Mouse (Mus musculus): Measurements from ENCODE around the gene 4930548H24Rik.
"Not testable (repeated sequence)": the region's sequence is repeated elsewhere in the genome, so short reads cannot be mapped to it uniquely, and the experiment has no call there.

Gene 4930548H24Rik

DNA sequence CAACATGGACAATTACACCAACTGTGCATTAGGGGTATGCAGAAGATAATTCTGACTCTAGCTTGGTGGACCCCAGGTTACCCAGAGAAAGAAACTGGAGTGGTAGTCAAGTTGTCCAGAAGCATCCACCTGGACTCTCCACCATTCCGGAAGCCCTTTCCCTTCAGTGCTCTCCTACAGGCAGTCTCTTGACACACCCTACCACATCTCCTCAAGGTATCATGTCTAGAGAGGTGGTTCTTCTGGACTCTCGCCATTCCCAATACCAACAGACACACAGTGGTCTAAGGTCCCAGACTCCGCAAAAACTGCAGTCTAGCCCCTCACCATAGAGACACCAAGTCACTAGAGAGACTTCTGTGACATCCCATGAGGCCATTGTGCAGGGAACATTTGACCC is at the start of gene 4930548H24Rik:
Gene 4930548H24Rik, plus strand, starts transcription at position 301 of the 400 bp plus-strand sequence.
- no peak for DNase-seq

DNA sequence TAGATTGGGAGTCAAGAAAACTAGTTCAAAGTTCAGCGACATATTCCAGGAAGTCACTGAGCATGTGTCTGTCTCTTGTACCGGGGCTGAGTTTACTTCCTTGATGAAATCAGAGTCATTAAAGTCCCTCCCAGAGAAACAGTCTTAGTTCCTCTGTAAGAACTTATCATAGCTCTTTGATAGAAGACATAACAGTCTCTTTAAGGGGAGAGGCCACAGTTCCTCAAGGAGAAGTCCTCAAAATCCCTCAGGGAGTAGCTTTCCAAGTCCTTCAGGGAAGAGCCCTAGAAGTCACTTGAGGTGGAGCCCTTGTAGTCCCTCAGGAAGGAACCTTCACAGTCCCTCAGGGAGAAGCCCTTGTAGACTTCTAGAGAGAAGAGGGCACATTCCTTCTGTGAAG is 34.2 kb upstream of the 4930548H24Rik start:
- DNase-seq, result peak in 1 of 2 experiments; percentile 29

DNA sequence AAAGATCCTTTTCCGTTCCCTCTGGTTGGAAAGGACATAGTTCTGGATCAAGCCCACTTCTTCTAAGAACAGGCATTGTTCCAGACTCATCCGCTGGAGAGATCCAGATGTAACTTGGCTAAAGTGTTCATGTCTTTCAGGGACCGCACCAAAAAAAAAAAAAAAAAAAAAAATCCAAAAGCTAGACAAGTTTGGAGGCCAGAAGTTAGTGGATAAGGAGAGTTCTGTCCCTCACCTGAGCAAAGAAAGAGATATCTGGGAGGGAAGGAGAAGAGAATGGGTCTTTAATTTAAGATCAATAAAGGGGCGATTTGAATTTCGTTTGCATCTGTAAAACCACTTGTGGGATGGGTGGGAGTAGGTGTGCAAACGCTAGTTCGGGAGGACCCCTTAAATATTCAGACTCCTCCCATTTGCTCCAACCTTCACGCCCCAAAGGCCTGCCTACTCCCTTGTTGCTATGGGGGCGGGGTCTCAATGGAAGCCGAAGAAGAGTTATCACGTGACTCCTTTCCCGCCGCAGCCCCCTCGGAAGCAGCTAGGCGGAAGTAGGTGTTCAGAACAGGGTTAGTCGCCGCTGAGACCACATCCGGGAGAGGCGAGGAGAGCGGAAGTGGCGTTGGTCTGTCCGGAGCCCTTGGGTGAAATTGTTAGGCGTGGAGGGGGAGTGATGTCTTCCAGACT is 33.5 kb upstream of the 4930548H24Rik start, which contains the start of gene Zfp512:
Gene Zfp512, plus strand, starts transcription at position 554 of the 684 bp plus-strand sequence.
- peak; percentile 95 to 97 for DNase-seq

DNA sequence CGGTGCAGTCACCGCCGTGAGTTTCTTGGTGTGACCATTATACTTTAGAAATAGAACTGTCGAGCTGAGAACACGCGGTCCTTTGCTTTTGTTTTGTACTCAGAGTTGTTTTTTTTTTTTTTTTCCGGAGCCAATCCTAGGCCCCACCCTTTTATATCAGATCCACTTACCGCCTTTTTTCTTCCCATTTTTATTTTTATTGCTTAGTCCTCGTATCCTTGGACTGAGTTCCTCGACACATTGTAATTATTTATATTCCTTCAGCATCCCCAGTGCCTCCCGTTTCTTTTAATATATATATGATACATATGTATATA is 33.0 kb upstream of the 4930548H24Rik start:
- no peak for DNase-seq

DNA sequence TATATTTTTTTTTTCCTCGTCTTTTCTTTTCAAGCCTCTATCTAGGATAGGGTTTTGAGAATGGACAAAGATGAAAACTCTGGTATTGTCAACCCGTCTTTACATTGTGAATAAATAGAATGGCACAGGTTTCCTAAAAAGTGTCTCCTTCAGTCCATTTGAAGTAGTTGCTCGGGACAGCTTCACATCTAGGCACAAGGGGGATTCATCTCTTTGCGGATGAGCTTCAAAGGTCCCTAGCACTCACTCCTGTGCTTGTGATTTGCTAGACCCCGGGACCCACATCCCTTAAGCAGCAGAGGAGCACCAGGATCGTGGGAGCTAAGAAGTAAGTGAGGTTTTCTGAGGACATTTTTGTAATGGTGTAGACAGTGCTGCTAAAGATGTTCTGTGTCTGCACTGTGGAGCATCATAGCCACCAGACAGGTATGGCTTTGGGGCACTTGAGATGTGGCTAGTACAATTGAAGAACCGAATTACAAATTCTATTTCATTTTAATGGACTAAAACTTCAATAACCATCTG is 32.6 kb upstream of the 4930548H24Rik start:
- DNase-seq, result no peak

DNA sequence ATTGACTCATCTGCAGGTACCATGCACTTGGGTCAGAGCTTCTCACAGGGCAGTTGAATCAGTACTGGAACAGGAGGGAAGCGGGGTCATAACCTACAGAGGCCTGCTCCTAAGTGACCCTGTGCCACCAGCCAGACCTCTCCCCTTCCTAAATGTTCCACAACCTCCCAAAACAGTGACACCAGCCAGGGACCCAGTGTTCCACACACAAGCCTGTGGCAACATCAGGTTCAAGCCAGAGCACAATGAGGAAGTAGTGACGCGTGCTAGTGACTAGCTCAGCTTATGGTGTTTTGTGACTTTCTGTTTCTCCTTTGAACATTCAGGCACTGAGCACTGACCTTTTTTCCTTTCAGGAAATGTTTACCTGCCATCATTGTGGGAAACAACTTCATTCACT is 17.7 kb upstream of the 4930548H24Rik start:
- peak in 1 of 2 experiments; percentile 13 for DNase-seq

DNA sequence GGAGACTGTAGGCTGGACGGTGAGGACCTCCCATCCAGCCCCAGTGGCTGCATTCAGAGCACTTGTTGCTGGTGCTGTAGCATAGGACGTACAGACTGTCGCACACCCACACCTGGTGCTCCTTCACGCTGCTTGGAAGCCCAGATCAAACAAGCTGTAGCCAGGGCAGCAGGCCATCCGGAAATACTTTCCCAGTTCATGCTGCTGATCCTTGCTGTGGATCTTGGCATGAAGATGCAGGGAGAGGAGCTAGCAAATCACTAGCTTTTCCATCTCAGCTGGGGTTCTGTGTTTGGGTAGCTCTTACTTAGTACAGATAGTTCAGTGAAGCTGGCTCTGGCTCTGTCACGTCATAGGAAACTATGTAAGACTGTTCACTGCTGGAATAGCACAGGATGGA is 15.8 kb upstream of the 4930548H24Rik start:
- no peak for DNase-seq

DNA sequence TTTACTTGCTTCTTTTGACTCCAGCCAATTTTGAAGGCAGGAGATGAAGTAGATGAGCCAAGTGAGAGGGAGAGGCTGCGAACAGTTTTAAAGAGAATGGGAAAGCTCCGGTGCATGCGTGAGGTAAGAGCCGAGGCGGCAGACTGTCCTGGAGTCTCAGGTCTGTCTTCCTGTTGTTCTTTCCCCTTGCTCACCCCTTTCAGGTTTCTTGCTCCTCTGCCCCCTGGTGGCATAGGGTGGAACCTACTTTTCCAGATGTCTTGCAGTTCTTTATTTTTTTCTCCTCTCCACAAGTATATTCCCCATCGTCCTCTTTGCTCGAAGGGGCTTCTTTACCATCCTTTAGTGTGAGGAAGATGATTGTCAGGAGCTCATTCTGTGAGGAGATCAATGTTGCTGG is 15.2 kb upstream of the 4930548H24Rik start:
- DNase-seq, result peak; percentile 32 to 69

DNA sequence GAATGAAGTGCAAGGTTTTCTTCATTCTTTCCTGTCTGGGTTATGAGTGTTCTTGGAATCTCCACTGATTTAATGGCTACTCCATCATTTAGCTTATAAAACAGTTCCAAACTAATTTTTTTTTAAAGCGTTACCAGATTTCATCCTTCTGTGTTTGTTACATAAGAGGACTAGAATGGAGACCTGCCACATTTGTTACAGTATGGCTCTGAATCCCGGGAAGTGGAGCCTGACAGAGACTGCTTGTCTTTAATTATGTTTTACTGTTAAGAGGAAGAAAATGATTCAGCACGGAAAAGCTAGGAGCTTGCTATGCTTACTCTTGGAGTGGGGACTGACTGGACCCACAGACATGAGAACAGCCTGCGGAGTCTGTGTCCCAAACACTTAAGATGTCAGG is 5.0 kb upstream of the 4930548H24Rik start:
- DNase-seq, result no peak

DNA sequence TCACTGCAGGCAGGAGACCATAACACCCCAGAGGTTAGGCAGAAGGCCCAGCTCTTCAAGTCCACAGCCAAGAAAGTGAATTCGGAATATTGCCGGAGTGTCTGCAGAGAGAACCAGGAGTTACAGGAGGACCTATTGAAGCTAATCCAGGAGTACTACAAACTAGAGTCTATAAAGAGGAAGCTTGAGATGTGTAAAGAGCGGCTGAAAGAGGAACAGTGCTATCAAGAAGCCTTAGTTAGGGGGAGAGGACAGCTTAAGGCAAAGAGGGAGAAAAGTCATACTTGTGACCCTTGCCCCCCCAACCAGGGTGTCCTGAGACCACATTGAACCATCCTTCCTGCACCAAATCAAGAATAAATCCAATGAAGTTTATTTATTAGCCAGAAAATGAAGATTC is 2.3 kb downstream of the 4930548H24Rik start:
- no peak for DNase-seq

DNA sequence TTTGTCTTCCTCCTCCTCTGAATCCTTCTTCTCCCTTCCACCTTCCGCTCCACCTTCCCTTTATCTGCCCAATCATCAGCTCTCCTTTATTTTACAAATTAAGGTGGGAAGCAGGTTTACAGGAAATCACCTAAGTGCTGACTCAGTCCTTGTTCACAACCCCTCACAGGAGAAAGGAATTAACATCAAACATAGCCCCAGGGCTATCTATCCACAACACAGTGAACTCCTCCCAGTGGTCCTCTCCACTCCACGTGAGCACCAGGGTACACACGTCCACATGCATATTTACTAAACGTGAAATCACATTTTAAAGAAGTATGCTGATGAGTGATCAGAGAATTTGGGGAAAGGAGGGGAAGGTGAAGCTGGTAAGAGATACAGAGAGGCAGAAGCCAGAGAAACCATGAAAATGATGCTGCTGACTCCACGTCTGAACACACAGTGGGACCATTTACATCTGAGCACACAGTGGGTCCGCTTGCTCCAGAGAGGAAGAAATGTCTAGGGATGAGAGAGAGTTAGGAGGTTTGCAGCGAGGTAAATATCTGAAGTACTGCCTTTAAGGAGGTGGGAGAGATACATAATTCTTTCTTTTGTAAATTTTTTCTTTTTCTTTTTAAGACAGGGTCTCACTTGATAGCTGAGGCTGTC is 3.7 kb downstream of the 4930548H24Rik start:
- DNase-seq, result no peak

DNA sequence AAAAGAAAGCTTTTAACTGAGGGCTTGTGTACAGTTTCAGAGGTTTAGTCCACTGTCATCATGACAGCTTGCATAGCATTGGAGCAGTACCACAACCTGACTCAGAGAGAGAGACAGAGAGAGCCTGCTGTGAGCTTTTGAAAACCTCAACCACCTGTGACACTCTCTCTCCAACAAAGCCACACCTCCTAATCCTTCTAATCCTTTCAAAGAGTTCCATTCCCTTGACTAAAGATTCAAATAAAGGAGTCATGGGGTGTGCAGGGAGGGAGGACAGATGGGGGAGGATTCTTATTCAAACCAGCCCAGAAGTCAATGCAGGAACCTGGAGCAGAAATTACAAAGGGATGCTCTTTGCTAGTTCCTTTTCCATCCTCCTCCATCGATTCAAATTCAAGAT is 6.5 kb downstream of the 4930548H24Rik start:
- DNase-seq, result no peak

DNA sequence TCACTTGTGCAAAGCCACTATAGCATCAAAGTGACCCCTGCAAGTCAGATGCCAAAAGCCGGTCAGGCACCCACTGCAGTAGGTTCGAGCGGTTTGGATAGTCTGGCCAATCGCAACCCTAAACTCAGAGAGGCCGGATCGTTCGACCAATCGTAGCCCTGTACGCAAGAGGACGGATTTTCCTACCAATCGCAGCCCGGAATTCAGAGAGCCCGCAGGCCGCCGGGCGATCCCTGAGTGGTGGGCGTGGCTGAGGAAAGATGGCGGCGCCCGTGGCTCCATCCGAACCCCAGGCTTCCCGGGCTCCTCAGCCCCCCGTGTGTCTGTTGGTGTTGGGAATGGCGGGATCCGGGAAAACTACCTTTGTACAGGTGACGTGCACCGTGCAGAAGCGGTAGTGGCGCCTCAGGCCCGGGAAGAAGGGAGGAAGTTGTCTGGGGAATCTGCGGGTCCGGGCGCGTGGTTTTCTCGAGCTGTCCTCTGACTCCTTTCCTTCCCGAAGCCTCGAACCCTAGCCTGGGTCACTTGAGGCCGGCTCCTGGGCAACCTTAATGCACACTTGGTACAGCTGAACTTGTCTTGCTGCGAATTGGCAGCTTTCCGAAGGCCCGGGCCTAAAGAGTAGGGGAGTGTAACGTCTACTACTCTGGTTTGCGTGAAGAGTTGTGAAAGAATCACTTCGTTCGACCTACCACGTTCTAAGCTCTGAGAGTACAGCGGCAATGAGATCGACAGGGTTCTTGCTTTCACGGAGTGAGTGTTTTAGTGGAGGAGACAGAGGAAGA is 9.2 kb downstream of the 4930548H24Rik start, which contains the start of gene Gpn1:
Gene Gpn1, plus strand, starts transcription at position 229 of the 785 bp plus-strand sequence.
- peak; percentile 92 for DNase-seq

DNA sequence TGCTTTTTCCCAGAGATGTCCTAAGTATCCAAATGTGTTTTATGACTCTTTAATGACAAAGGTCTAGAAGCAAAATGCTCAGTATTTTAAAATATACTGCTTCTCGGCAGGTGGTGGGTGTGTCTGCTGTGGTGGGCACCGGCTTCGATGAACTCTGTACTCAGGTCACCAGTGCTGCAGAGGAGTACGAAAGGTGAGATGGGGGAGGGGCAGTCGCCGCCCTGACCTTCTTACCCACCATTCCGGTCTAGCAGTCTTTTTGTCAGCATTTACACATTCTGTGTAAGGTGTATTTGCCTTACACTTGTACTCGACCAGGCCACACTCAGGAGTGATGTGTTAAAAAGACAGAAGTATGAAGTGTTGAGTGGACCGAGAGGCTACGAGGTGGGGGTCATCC is 19.3 kb downstream of the 4930548H24Rik start:
- no peak for DNase-seq

DNA sequence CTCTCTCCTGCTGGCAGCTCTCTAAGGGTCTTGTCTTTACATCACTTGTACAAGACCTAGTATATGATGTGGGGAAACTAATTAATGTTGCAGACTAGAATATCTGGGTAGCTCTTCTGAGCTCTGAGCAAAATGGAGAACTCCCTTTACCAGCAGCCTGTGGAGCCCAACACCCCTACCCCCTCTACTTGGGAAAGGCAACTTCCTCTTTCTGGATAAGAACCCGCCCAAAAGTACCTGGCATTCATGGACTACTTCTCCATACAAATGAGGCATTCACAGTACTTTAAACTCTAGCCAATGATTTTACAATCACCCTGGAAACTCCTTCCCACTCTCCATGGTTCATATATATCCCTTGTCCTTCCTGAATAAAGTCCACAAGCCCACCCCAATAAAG is 26.9 kb downstream of the 4930548H24Rik start:
- DNase-seq, result peak in 1 of 2 experiments; percentile 9

DNA sequence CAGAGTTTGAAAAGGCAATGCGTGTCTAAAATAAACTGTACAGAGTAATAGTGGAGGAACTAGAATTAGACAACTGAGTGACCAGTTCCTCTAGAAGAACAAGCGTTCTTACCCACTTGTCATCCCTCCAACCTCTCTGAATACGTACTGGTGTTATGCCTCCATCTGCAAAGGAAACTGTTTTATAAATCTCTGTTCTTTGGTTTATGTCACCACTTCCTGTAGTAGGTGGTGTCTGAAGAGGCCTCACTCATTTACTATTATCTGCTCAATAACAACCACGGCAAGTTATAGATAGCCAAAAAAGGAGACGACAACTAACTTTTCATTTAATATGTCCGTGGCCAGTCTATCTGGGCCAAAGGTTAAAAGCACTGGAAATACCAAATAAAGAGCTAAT is 35.0 kb downstream of the 4930548H24Rik start:
- no peak for DNase-seq

DNA sequence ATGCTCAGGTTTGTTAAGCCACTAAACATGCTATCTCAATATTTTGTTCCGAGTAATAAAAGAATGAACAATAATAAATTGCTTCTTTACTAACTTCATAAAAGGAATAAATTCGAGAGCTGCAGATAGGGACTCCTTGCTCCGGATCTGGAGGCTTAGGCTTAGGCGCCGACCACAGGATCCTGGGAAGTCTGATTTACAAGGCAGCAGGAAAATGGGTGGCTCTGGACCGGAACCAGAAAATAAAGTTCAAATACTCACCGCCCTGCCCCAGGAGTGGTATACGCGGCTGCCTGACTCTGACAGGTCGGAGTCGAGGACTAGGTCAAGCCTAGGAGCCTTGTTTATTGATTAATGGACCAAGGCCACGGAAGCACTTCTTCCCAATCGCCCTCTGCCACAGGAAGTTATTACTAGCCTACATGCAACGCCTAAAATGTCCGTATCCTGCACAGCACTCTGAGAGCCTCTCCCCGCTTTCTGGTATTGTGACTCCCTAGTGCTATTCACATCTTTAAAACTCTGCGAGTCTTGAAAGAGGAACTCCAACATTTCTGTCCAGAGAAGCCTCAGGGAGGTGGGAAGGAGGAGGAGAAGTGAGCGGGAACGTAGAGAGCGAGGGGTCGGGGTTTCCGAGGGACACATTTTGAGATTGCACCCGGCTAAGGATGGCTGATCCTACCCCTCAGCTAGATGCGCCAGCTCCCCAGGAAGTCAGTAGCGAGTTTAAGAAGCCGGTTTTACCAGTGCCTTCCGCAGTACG is 41.0 kb downstream of the 4930548H24Rik start, which contains the start of gene Slc4a1ap:
Gene Slc4a1ap, plus strand, starts transcription at position 642 of the 763 bp plus-strand sequence.
- peak; percentile 83 to 88 for DNase-seq

DNA sequence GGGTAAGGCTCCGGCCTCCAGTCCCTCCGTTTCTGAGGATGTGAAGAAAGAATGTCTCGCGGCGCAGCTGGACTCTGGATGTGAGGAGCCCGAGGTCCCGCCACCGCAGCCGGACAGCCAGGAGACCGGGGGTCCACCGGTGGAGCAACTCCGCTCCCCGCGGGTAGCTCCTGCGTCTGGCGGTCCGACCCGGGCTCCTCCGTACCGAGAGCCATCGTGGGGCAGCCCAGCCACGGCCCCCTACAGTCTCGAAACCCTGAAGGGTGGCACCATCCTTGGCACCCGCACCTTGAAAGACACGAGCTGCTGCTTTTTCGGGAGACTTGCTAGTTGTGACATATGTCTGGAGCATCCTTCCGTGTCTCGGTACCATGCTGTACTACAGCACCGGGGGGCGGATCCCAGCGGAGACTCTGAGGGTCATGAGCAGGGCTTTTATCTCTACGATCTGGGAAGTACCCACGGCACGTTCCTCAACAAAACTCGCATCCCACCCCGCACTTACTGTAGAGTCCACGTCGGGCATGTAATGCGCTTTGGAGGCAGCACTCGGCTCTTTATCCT is 41.7 kb downstream of the 4930548H24Rik start:
- DNase-seq, result no peak

DNA sequence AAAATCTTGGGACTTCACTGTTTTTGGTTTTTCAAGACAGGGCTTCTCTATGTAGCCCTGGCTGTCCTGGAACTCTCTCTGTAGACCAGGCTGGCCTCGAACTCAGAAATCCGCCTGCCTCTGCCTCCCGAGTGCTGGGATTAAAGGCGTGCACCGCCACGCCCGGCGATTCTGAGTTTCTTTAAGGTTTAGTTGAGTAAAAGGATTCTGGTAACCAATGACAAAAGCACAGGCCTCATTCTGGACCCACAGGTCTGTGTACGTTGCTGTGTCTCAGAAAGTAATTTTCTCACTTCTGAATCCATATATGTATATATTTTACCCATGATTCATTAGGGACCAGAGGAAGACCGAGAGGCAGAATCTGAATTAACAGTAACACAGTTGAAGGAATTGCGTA is 42.2 kb downstream of the 4930548H24Rik start, which contains the start of gene Supt7l:
Gene Supt7l, minus strand, starts transcription at position 101 of the 400 bp plus-strand sequence.
- not testable (repeated sequence) for DNase-seq

DNA sequence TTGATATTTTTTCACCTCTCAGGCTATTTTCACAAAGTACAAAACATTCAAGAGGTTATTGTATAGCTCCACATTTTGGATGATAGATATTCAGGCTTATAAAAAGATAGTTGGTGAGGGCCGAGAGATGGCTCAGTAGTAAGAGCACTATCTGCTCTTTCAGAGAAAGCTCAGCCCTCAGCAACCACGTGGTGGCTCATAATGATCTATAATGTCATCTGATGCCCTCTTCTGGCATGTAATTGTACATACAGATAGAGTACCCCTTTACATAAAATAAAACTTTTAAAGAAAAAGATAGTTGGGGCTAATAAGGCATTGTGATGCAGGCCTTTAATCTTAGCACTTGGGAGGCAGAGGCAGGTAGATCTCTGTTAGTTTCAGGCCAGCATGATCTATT is 43.0 kb downstream of the 4930548H24Rik start:
- no peak for DNase-seq

DNA sequence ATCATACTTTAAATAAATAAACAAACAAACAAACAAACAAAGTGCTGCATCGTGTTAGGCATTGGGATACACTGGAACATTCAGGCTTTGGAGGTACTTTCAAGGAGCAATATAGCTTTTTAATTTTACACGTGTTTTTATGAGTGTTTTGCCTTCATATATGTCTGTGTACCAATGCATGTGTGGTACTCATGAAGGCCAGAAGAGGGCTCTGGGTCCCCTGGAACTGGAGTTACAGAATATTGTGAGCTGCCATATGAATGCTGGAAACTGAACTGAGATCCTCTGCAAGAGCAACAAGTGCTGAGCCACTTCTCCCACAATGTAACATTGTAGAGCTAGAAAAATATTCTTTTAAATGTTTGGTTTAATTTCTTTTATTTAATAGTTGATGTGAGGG is 49.7 kb downstream of the 4930548H24Rik start:
- no peak for DNase-seq
